Mouse (Mus musculus) stomach, postnatal 0 days (tissue): ENCODE measurements around the gene Vipas39. TPM values are rescaled to one million over a fixed set of nuclear protein-coding genes. Genes with fewer than 3 reads are reported as not detected.
A peak's percentile ranks its signal among the peaks of the same experiment; 100 is the strongest.
"Not testable (repeated sequence)": the region's sequence is repeated elsewhere in the genome, so short reads cannot be mapped to it uniquely, and the experiment has no call there.

Experiments used
- ATAC-seq: fragments of 200-750 bp; cut with Nextera tagmentation; 2 replicates; pipeline ENCODE4 v1.8.0; 2017; ENCODE audit not compliant: low FRiP score, low TSS enrichment
- DNase-seq: peaks from one replicate; pipeline ENCODE4 v3.0.0-alpha.2; 2016; ENCODE audit warnings: low spot score
- H3K27ac ChIP-seq: fragments of 300-500 bp; sonication (generic); replicated peaks from 2 replicates; pipeline ENCODE4 v1.5.1; 2014; ENCODE audit warnings: mild to moderate bottlenecking, control low read depth
- H3K27me3 ChIP-seq: fragments of 300-500 bp; sonication (generic); 2 replicates; pipeline ENCODE4 v1.6.1; 2014; ENCODE audit warnings: low read length; ENCODE audit not compliant: control insufficient read depth, insufficient read depth
- H3K36me3 ChIP-seq: fragments of 300-500 bp; sonication (generic); 2 replicates; pipeline ENCODE4 v1.6.1; 2014; ENCODE audit warnings: low read length, mixed read lengths; ENCODE audit not compliant: control insufficient read depth, insufficient read depth
- H3K4me1 ChIP-seq: fragments of 300-500 bp; sonication (generic); replicated peaks from 2 replicates; pipeline ENCODE4 v1.6.1; 2014; ENCODE audit warnings: antibody characterized with exemption; ENCODE audit not compliant: control insufficient read depth, insufficient read depth
- H3K4me2 ChIP-seq: fragments of 300-500 bp; sonication (generic); replicated peaks from 2 replicates; pipeline ENCODE4 v1.6.1; 2014; ENCODE audit warnings: low read depth, mild to moderate bottlenecking, control low read depth, moderate library complexity
- H3K4me3 ChIP-seq: fragments of 300-500 bp; sonication (generic); 2 replicates; pipeline ENCODE4 v1.5.1; 2014; ENCODE audit warnings: low read depth, low read length, control low read depth
- H3K9ac ChIP-seq: fragments of 300-500 bp; sonication (generic); 2 replicates; pipeline ENCODE4 v1.6.1; 2014; ENCODE audit warnings: mild to moderate bottlenecking, low read length, control low read depth, mixed read lengths
- H3K9me3 ChIP-seq: fragments of 300-500 bp; sonication (generic); 2 replicates; pipeline ENCODE4 v1.6.1; 2016; ENCODE audit warnings: low read length; ENCODE audit not compliant: control insufficient read depth
- CTCF ChIP-seq: IDR thresholded peaks from 2 replicates; pipeline ENCODE4 v1.5.1; 2016; ENCODE audit warnings: antibody characterized with exemption, low read depth, mild to moderate bottlenecking, moderate library complexity
- EP300 ChIP-seq: optimal IDR thresholded peaks from 2 replicates; pipeline ENCODE3; 2016; ENCODE audit warnings: antibody characterized with exemption
- WGBS: fragments of 180-500 bp; shearing (Covaris S2); extraction: QIAGEN DNeasy Blood & Tissue Kit; methylation state at CpG from one replicate; pipeline ENCODE4 v1.1.7; 2014; 5-methylcytosine and 5-hydroxymethylcytosine counted together
- polyA plus RNA-seq: library from polyadenylated mRNA; unstranded; fragments of >200 nt; fragmentation: Nextera tagmentation; extraction: Ambion mirVana; gene quantifications from 2 replicates; pipeline ENCODE4 v1.2.1, GENCODE M21; 2015

Vipas39 gene
- polyA plus RNA-seq, 1 experiment from 2014 or later: 20.7 TPM

- no peak overlapping the region for H3K27ac ChIP-seq
- no peak overlapping the region for H3K9ac ChIP-seq
- no peak overlapping the region for H3K4me2 ChIP-seq
- H3K36me3 ChIP-seq: no peaks in the 10 kb centered on the region
- H3K27me3 ChIP-seq: no peaks in the 10 kb centered on the region
- DNase-seq (peak; percentile 41), ATAC-seq (peak; percentile 82)
- H3K9me3 ChIP-seq: no peaks in the 10 kb centered on the region
- TF ChIP-seq EP300 (no peak), CTCF (no peak)
- no peak overlapping the region for H3K4me3 ChIP-seq
- 34% methylated on average over 2 of the region's 2 CpGs for WGBS
- H3K4me1 ChIP-seq: no peaks in the 10 kb centered on the region
These were observed 53.0 kb downstream of the Vipas39 start for GRCm38 (mm10) chr12:87212844-87213606.

- not testable (repeated sequence) for H3K9ac ChIP-seq, H3K27me3 ChIP-seq, H3K27ac ChIP-seq, H3K4me1 ChIP-seq, DNase-seq, H3K36me3 ChIP-seq, H3K9me3 ChIP-seq, ATAC-seq, H3K4me3 ChIP-seq, H3K4me2 ChIP-seq
- 87% methylated on average over 5 of the region's 5 CpGs for WGBS
These were observed 60.3 kb downstream of the Vipas39 start for GRCm38 (mm10) chr12:87205789-87206188.

- no peak overlapping the region for H3K4me3 ChIP-seq
- H3K27me3 ChIP-seq: no peaks in the 10 kb centered on the region
- no peak overlapping the region for H3K4me2 ChIP-seq
- H3K27ac ChIP-seq: no peak overlapping the region
- H3K9ac ChIP-seq: no peak overlapping the region
- no peaks in the 10 kb centered on the region for H3K4me1 ChIP-seq
- TF ChIP-seq EP300 (no peak), CTCF (peak; percentile 48)
- 57% methylated on average over 5 of the region's 5 CpGs for WGBS
- no peak for ATAC-seq
- no peak for DNase-seq
- no peaks in the 10 kb centered on the region for H3K9me3 ChIP-seq
- no peaks in the 10 kb centered on the region for H3K36me3 ChIP-seq
These were observed 64.4 kb downstream of the Vipas39 start for GRCm38 (mm10) chr12:87201694-87202093.

- Histone ChIP-seq H3K27ac (peak within 1 kb of the TSS; percentile 67), H3K27me3 (no peaks in the 10 kb centered on the region), H3K9me3 (no peaks in the 10 kb centered on the region), H3K4me3 (peak within 1 kb of the TSS; percentile 90), H3K9ac (peak within 1 kb of the TSS; percentile 94), H3K4me2 (peak within 1 kb of the TSS; percentile 97), H3K4me1 (no peaks in the 10 kb centered on the region), H3K36me3 (no peaks in the 10 kb centered on the region)
- ATAC-seq (peak; percentile 96), DNase-seq (peak; percentile 80)
- TF ChIP-seq CTCF (no peak), EP300 (no peak)
- WGBS: under 1% methylated on average over 30 of the region's 70 CpGs
These were observed 66.0 kb downstream of the Vipas39 start, which contains the start of gene Tmed8 for GRCm38 (mm10) chr12:87199973-87200586. Gene Tmed8, minus strand, starts transcription at chr12:87200454.

GRCm38 (mm10) chr12:87199206-87199972 is 66.7 kb downstream of the Vipas39 start, which contains the start of gene Samd15:
Gene Samd15, plus strand, starts transcription at chr12:87199723.
- H3K27ac ChIP-seq: peak within 1 kb of the TSS; percentile 67
- H3K27me3 ChIP-seq: no peaks in the 10 kb centered on the region
- peak within 1 kb of the TSS; percentile 94 for H3K9ac ChIP-seq
- TF ChIP-seq EP300 (no peak), CTCF (no peak)
- no peaks in the 10 kb centered on the region for H3K36me3 ChIP-seq
- peak within 1 kb of the TSS; percentile 97 for H3K4me2 ChIP-seq
- DNase-seq: peak; percentile 38
- H3K9me3 ChIP-seq: no peaks in the 10 kb centered on the region
- H3K4me3 ChIP-seq: peak within 1 kb of the TSS; percentile 90
- peak; percentile 62 for ATAC-seq
- WGBS: under 1% methylated on average over 34 of the region's 38 CpGs
- no peaks in the 10 kb centered on the region for H3K4me1 ChIP-seq
